ENCODE assay signal across 9 mouse cellular contexts in genomic region chr19:47327896-47328882, GRCm38 (mm10).
DNase-seq lines count a peak whose midpoint lies in the region; ATAC-seq lines count a peak whose summit lies in the region.
"Had no signal": no experiment of that assay in that cellular context is flagged by ENCODE, and none has a peak within 500 bp of the region (broad histone marks: within the 10 kb centered on the region; RNA-seq: fewer than 3 reads in every experiment).

No protein-coding gene starts in this region.

- no peaks in the 10 kb centered on the region for H3K36me3 ChIP-seq in heart, embryonic 14.5 days (ENCODE audit: control insufficient read depth, insufficient read depth, low read length)

- peak overlapping the region; percentile 25; the same call in 1 of the 2 replicates for H3K9ac ChIP-seq in heart, embryonic 14.5 days (ENCODE audit: low read length)
- H3K9ac ChIP-seq: liver, embryonic 14.5 days had no signal

- no peak overlapping the region for H3K4me3 ChIP-seq in heart, embryonic 14.5 days (ENCODE audit: control insufficient read depth in 1 of 2, insufficient read depth in 1 of 2, low read depth in 1 of 2, low read length in 2 of 2)

- ATAC-seq in heart, embryonic 14.5 days (ENCODE audit: insufficient number of reproducible peaks, insufficient read depth, low FRiP score, low read depth), result no peak
- no peak for ATAC-seq in CD4-positive, CD25-positive, alpha-beta regulatory T cell, adult 4 months

- WGBS in heart, embryonic 14.5 days, result 47% methylated on average over 11 of the region's 11 CpGs

- DNase-seq in 3T3-L1 (ENCODE audit: low read depth, low spot score), result peak; percentile 91
- DNase-seq in NIH3T3 (ENCODE audit: low read depth), result peak; percentile 84
- DNase-seq in lung, postnatal 10 days, result peak; percentile 78
- no peak for DNase-seq in left cerebral cortex, adult 11 months (ENCODE audit: low spot score)
- DNase-seq in thymus, adult 18-20 months, result no peak
- DNase-seq in right cerebral cortex, adult 2 months (ENCODE audit: low spot score in 2 of 2), result no peak

- H3K4me2 ChIP-seq in heart, embryonic 14.5 days (ENCODE audit: low read length), result no peak overlapping the region

- H3K27me3 ChIP-seq in heart, embryonic 14.5 days (ENCODE audit: control insufficient read depth, insufficient read depth, low read length), result no peaks in the 10 kb centered on the region

- H3K27ac ChIP-seq in heart, embryonic 14.5 days (replicated peaks in 1 of 2; ENCODE audit: control insufficient read depth in 1 of 2, insufficient read depth in 1 of 2, low read depth in 2 of 2, low read length in 2 of 2), result no peak overlapping the region
- H3K27ac ChIP-seq: liver, embryonic 14.5 days had no signal

- peaks cover 26 to 33% of the 10 kb centered on the region in 2 experiments for H3K4me1 ChIP-seq in heart, embryonic 14.5 days (ENCODE audit: control insufficient read depth in 2 of 2, insufficient read depth in 2 of 2, low read length in 2 of 2)

- no peaks in the 10 kb centered on the region for H3K9me3 ChIP-seq in heart, embryonic 14.5 days (ENCODE audit: control insufficient read depth, low read length)

Comparison
In these comparisons a context has a peak if more than half of its experiments do, and no peak if none do; other contexts are left out.
1. DNase-seq: peak in 3T3-L1 (single experiment), NIH3T3 (single experiment) and lung, postnatal 10 days (single experiment); none in left cerebral cortex, adult 11 months (single experiment), thymus, adult 18-20 months (0 of 2) and right cerebral cortex, adult 2 months (0 of 2).